Mouse (Mus musculus) c-Kit-positive CD71-negative TER-119-negative erythroid progenitor cells, embryonic 14.5 days (primary cell): ENCODE results near the gene Ercc6l.

Source experiments
- DNase-seq: peaks from one replicate; pipeline ENCODE4 v3.0.0-alpha.2; 2013; ENCODE audit warnings: low read depth

The Ercc6l gene

GRCm38 (mm10) chrX:102156618-102157422 lies at the start of gene Ercc6l:
Gene Ercc6l, minus strand, starts transcription at chrX:102157091.
- DNase-seq = peak; percentile 81

DNA sequence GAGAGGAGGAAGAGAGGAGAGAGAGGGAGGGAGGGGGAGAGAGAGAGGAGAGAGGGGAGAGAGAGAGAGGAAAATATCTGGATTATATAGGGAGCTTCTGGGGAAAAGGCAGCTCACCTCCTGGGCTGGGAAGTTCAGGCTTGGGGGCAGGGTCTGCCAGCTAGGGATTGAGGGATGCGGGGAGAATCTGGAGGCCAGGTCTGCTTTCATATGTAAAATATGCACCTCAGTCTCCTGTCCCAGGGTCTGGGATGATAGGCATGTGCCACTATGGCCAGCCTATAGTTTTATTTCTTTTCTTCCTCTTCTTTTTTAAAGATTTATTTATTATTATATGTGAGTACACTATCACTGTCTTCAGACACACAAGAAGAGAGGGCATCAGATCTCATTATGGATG lies 33.9 kb upstream of the Ercc6l start:
- no peak for DNase-seq

GRCm38 (mm10) chrX:102189581-102189980 lies 32.7 kb upstream of the Ercc6l start:
- no peak for DNase-seq

DNA sequence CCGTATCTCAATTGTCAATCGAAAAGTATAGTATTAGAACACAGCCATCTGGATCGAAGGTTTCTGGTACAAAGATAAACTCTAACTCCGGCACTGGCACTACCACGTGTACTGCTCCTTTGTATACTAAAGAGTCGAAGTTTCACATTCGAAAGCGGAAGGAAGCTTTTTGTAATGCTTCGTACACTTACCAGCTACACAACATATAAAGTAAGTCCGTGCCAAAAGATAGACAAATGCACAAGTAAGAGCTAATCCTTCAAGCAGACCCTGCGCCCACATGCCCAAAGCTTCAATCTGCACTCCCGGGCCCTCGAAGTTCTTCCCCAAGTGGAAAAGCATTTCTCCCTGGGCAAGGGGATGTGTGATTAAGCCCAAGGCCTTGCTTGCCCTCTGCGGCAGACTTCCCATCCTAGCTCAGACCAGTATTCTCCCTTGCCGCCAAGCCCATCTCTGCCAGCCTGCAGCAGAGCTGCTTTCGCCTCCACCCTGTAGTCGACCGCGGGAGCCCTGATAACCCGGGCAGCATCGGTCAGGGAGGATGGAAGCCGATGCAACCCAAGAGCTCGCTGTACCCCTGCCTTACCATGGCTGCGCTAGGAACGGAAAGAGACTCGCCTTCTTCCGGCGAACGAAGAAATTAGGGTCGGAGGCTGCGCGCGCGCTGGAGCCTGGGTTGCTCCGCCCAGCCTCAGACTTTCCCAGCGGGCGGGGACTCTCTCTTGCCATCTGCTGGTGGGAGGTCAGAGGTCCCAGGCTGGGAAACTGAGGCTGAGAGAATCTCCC lies 32.0 kb upstream of the Ercc6l start, which contains the start of gene Rps4x:
Gene Rps4x, minus strand, starts transcription at position 683 of the 786 bp plus-strand sequence.
- DNase-seq = peak; percentile 61

DNA sequence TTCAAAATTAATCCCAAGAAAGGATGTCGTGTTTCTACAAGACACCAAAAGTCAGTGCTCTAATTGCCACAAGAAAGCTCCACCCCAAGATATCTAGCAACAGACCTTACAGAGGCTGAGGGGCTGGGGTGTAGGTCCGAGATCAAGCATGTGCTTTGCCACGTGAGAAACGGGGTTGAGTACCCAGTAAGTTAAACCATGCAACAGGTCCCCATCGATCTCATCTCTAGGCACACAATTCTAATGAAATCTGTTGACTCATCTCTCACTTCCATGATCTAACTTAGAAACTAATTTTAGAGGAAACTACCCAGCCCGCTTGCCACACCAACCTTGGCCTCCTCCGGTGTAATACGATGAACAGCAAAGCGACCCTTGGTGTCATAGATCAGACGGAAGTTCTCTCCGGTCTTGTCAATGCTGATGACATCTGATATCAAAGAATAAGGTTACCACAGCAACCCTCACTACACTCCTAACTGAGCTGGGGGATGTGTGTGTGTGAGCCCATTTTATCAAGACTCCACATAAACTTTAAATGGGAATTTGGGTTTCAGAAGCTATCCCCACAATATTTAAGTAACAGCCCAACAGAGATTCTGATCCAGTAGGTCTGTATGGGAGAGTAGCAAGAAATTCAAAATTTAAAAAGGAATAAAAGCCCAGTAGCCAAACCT lies 30.3 kb upstream of the Ercc6l start:
- DNase-seq = no peak

- no peak for DNase-seq
These were observed 25.7 kb upstream of the Ercc6l start for GRCm38 (mm10) chrX:102182575-102182974.

DNA sequence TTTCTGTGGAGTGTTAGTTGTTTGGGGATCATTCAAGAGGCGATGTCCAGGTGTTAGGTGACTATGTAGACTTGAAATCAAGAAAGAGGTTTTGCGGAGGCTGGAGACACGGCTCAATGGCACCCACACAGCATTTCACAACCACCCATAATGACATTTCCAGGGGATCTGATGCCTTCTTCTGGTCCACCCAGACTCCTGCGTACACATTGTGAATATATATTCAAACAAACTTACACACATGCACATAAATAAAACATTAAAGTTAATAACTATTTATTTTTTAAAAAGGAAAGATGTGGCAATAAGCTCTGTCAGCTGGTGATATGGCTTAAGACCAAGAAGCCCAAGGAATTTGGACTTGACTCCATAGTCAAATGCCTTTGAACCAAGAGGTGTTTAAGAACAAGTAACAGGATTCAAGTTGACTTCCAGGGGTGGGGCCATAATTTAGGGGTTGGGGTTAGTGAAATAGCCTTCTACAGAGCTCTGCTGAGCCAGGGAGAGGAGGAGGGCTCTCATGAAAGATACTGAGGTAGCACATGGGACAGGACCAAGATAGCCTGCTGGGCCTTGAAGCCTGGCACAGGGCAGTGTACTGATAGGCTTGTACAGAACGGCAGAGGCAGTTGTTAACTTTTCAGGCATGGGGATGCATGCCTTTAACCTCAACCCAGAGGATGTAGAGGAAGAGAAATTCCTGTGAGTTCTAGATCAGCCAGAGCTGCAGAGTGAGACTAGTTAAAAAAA lies 18.8 kb upstream of the Ercc6l start:
- no peak for DNase-seq

DNA sequence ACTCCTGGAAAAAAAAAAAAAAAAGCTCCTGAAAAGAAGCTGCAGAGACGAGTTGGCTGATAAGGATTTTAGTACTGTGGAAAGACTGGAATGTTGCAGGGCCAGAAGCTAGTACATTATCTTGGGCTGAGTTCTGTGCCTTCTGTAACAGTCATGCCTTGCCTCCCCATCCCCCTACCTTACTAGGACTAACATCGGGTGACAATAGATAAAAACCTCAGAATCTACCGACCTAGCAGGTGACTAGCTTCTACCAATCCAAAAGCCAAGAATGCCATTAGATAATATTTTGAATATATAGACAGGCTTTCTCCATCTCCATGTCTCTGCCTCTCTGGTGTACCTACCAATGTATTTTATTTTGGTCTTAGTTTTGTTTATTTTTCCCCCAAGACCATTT lies 14.0 kb upstream of the Ercc6l start:
- no peak for DNase-seq

- DNase-seq = no peak
These were observed 13.2 kb upstream of the Ercc6l start for GRCm38 (mm10) chrX:102170135-102170534.

DNA sequence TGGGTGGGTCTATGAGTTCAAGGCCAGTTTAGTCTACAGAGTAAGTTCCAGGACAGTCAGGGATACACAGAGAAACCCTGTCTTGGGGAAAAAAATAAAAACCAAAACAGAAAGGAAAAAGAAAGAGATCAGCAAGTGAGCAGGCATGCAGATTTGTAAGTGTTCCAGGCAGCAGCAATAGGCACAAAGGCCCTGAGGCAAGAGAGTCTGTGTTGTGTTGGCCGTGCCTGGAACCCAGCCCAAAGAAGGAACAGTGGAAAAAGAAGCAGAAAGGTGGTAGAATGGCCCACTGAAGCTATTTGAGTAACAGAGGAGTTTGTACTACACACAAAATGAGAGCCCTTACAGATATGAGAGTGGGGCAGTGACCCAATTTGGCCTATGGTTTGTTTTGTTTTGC lies 12.8 kb upstream of the Ercc6l start:
- DNase-seq = no peak

DNA sequence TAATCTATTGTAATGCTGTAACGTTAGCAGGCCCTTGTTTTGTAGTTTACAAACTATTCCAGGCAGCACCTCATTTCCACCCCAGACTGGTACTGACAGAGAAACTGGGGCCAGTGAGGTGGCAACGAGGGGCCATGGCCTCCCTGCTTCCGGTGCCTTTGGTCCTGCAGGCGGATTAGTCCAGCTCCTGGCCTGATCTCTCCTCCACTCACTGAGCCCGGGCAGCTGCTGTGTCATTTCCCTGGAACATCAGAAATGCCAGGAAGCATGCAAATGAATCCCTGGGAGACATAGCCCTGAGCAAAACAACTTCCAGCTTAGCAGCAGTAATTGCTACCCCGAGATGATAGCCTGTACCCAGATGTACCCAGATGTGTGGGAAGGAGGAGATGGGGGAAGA lies 10.1 kb upstream of the Ercc6l start:
- DNase-seq = no peak

DNA sequence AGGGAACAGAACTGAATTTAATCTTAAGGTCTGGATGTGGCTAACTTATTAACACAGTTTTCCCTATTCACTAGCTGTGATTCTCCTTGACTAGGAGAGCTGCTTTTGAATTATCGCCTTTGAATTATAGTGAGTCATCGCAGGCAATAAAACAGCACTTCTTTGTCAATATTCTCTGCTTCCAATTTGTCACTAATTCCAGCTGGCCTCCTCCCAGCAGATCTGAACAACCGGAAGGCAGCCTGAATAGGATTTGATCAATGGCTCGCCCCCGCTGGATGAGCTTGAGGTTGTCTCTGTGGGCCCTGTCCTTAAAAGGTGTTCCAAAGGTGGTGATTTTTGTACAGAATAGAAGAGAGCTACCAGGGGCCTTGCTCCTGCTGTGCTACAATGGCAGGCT lies 9.6 kb upstream of the Ercc6l start:
- DNase-seq = no peak

GRCm38 (mm10) chrX:102163529-102163928 lies 6.6 kb upstream of the Ercc6l start:
- no peak for DNase-seq

DNA sequence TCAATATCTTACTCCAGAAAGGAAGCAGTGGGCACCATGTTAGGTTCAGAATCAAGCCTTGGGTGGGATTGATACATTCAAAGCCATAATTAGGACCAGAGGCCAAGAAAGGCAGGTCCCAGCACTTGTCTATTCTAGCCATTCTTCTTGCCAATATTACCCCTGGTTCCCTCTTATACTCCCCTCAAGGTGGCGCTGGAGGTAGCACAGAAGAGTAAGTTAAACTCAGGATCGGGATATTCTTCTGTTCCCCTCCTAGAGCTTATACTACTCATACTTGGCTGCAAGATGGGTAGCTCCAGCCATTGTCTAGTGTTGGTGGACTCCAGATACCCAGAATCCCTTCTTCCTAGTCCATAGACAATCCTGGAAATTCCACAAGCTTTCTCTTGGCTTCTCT lies 6.2 kb upstream of the Ercc6l start:
- no peak for DNase-seq

- DNase-seq = no peak
These were observed 3.6 kb upstream of the Ercc6l start for GRCm38 (mm10) chrX:102160528-102160927.

- no peak for DNase-seq
These were observed 2.9 kb upstream of the Ercc6l start for GRCm38 (mm10) chrX:102159778-102160177.

- DNase-seq = no peak
These were observed 516 bp upstream of the Ercc6l start for GRCm38 (mm10) chrX:102157423-102157791.

GRCm38 (mm10) chrX:102141157-102141556 lies 15.7 kb downstream of the Ercc6l start:
- DNase-seq = no peak

DNA sequence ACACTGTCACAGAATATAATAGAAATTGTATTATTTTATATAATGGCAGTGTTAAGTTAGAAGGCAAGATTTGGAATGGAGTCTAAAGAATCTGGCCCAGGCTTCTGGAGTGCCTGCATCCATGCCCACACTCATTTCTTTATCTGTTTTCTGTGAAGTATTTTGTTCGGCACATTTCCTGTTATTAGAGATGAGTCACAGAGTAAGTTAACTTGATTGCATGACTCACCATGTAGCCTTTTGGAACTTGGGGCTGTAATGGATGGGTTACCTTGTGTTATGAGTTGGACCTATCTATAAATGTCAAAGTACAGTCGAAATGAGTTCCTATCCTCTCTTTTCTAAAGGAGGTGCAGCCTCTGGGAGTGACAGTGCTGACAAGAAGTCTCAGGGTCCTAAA lies 35.6 kb downstream of the Ercc6l start:
- DNase-seq = no peak

GRCm38 (mm10) chrX:102119042-102119864 lies 37.6 kb downstream of the Ercc6l start, which contains the start of gene Pin4:
Gene Pin4, plus strand, starts transcription at chrX:102119447.
- peak; percentile 88 for DNase-seq

DNA sequence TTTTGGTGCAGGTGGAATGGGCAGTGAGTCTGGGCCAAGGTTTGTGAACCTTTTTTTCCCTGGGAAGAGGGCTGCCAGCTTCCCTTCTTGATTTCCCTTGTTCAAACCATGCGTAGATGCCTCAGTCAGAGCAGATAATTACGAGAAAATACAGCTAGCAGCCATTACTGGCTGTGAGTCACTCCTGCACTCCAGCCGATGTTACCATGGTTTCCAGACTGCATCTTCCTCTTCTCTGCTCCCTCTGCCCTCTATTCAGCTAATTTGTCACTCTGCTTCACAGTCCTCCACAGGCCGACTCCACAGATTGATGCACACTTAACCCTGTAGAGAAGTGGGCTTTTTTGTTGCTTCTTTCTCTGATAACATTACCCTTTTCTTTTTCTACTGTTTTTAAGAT lies 41.2 kb downstream of the Ercc6l start:
- no peak for DNase-seq
